Mouse (Mus musculus) splenic B cell, adult 2 months (primary cell): Measurements from ENCODE around the gene Eed.
A peak's percentile ranks its signal among the peaks of the same experiment; 100 is the strongest.

Experiments used
- DNase-seq: peaks from one replicate; pipeline ENCODE4 v3.0.0-alpha.2; 2011; ENCODE audit warnings: low read depth, low spot score
- H3K27me3 ChIP-seq: 2 replicates; pipeline ENCODE4 v1.6.1; 2012; ENCODE audit warnings: mild to moderate bottlenecking, low read length, moderate library complexity, mixed read lengths; ENCODE audit not compliant: control insufficient read depth, poor library complexity, insufficient read depth, severe bottlenecking
- H3K36me3 ChIP-seq: 2 replicates; pipeline ENCODE4 v1.6.1; 2012; ENCODE audit warnings: mild to moderate bottlenecking, low read length, moderate library complexity, mixed read lengths; ENCODE audit not compliant: control insufficient read depth, poor library complexity, insufficient read depth, severe bottlenecking

Gene Eed

DNA sequence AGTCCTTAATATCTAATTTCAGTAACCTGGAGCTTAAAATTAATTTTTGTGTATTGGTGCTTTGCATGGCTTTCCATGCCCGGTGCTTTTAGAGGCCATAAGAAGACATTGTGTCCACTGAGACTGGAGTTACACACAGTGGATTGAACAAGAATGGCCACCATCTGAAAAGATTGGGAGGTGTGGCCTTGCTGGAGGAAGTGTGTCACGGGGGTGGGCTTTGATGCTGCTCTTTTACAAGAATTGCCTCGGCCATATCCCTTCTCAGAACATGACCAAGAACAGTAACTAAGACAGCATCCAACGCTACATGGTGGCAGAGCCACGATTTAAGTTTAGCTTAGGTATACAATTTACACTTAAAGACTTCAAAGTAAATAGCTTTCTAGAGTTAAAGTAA lies 26.5 kb downstream of the Eed start:
- DNase-seq = no peak
- H3K27me3 ChIP-seq = no peaks in the 10 kb centered on the region
- H3K36me3 ChIP-seq = peaks cover 20% of the 10 kb centered on the region

DNA sequence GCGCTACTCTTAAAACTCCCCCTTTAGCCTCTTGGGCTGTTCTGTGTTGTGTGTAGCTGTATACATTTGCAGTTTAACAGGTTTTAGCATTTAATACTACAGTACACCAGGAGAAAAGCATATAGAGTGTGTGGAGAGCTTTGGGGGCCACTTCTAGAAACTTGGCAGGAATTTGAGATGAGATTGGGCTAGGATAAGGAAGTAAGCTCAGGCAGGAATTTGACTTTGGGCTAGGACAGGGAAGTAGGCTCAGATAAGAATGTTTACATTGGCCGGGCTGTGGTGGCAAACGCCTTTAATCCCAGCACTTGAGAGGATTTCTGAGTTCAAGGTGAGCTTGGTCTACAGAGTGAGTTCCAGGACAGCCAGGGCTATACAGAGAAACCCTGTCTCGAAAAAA lies 31.4 kb downstream of the Eed start:
- H3K36me3 ChIP-seq = 0 out of 2 replicates have a peak, but pooled peaks cover 3% of the 10 kb centered on the region
- no peak for DNase-seq
- no peaks in the 10 kb centered on the region for H3K27me3 ChIP-seq

DNA sequence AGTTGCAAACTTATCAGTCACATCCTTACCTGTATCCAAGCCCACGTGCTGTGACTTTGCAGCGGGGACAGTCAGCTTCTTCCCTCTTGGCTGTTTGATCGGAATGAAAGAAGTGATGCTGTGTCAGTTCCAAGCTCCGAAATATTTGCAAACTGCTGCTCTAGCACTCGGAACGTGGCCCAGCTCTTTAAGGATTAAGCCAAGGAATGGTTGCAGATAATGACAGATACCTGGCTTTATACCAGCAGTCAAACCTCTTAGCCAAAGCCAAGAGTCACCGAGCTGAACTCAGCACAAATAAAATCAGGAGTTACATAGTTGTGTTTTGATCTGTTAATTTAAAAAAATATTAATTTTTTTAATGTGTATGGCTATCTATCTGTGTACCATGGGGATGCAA lies 32.8 kb downstream of the Eed start:
- no peak for DNase-seq
- no peaks in the 10 kb centered on the region for H3K27me3 ChIP-seq
- H3K36me3 ChIP-seq = no peaks in the 10 kb centered on the region

DNA sequence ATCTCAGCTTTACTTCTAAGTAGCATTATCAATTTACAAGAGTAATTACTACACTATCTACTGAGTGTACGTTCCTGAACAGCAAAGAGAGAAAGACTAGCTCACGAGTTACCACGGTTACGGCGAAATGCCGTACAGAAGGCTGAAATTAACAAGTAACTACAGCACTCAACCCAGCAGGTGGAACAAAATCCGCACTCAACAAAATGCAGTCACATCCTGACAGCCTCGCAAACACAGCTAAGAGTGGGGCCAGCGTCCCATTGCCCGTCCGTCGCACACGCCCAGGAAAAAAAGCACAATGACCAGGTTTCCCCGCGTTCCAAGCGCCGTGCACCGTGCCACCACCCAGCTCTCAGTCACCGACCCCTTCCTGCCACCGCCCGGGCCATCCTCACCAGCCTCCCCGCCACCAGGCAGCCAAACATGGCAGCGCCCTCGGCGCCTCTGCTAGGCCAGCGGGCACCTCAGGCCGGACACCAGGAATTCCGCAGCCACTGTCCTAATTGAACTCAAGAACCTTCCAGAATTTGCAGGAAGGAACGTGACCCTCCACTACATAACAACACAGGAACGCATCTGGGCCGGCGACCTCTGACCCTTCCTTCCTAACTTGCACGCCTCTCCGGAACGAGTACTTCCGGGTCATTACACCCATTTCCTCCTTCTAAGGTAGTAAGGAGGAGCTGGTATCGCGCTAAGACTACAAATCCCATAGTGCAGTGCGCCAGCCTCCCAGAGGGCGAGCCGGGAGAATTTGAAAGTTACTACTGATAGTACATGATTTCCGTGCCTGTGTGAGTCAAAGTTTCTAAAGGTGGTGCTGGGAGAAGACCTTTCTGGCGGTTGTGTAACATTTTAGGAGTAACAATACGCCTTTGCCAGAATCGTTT lies 40.0 kb downstream of the Eed start, which contains the start of gene Hikeshi:
Gene Hikeshi (minus strand): TSS at position 634 of the 893 bp plus-strand sequence.
- H3K36me3 ChIP-seq = no peaks in the 10 kb centered on the region
- DNase-seq = peak; percentile 99
- H3K27me3 ChIP-seq = no peaks in the 10 kb centered on the region

DNA sequence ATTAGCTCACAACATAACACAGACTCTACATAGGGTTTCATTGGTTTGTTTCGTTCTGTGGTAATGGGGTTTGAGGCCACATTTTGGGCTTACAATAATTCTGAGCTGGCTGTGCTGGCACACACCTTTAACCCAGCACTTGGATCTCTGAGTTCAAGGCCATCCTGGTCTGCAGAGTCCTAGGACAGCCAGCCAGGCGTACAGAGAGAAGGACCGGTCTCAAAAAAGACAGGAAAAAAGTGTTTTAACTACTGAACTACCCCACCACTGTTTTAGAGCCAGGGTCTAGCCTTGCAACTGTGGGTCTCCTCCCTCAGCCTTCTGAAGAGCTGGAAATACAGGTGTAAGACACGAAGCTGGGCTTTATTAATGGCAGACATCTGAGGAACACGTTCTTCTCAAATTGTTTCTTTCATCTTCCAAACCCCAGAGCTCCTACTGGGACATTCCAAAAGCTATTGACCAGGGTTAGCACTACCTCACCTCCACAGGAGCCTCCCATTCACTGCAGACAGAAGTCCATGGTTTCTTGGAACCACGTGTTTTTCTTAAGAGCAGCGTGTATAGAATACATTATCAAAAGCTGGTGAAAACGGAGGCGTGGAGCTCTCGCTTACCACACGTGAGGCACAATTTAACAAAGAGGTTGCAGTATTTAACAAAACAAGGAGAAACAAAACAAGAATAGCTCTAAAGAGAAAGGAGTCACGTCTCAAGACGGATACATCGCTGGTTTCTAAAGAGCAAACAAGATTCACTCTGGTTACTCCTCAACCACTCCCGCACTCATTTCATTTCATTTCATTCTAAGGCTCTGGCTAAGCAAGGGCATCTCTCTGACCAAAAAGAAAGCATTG lies 41.1 kb downstream of the Eed start:
- H3K36me3 ChIP-seq = no peaks in the 10 kb centered on the region
- DNase-seq = no peak

DNA sequence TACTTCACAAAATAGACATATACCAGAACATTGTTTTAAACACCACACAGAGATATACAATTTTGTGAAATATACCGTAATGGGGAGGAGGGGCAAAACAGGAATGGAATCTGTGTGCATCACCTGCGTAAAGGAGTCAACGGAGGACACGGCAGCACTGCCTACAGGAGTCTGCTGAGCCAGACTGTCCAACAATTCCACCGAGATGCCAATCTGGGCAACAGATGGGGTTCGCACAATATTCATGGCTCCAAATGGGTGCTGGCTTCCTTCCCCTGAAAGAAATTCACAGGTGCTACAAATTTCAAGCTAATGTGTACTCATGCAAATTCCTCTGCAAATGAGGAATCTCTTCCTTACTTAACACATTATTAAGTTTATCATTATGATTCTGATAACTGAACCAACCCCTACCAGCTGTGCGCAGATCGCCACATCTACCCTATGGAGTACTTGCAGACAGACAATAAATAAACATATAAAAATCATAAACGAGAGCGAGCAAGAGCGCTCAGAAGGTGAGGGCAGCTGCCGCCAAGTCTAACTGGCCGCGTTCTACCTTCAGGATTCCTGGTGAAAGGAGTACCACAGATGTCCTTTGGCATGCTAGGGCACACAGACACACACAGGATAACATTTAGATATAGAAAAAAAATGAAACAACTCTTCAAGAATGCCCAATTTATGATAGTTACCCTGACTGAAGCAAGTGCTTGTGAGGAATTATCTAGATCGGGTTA lies 57.2 kb downstream of the Eed start:
- Histone ChIP-seq H3K27me3 (no peaks in the 10 kb centered on the region), H3K36me3 (no peaks in the 10 kb centered on the region)
- DNase-seq = no peak

More for the DNA sequence above, 41.1 kb downstream of the Eed start:
- H3K27me3 ChIP-seq = no peaks in the 10 kb centered on the region

DNA sequence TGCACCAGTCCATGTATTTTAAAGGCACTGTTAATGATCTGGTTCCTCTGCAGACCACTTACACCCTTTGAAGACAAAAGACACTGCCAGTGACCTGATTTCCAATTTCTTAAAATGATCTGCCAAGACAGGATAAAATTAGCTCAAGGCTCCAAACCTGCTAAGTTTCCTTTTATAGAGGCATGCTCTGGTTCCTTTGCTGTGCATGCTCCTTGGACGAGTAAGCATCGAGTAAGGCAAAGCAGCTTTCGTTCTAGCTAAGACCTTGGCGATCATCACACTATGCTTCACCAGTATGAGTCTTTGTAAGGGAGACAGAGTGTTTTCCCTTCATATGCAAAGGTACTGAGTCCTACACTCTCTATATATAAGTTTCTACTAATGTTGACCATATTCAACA lies 63.0 kb downstream of the Eed start:
- no peak for DNase-seq
- Histone ChIP-seq H3K36me3 (no peaks in the 10 kb centered on the region), H3K27me3 (no peaks in the 10 kb centered on the region)

DNA sequence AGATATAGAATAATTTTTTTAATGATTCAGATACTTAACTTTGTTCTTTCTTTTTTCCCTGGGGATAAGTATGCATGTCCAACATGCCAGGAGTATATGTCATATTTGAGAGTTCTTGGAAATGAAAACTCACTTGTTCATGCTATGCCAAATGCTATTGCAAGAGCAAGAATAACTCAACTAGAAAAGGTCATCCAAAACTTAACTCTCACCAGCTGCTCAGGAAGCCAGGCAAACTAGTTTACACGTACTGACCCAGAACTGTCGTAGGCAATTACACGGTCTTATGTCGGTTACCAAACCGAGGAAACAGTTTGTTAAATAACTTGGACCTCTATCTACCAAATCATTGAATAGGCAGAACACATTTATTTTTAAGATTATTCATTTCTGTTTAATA lies 64.1 kb downstream of the Eed start:
- DNase-seq = no peak
- H3K27me3 ChIP-seq = no peaks in the 10 kb centered on the region

DNA sequence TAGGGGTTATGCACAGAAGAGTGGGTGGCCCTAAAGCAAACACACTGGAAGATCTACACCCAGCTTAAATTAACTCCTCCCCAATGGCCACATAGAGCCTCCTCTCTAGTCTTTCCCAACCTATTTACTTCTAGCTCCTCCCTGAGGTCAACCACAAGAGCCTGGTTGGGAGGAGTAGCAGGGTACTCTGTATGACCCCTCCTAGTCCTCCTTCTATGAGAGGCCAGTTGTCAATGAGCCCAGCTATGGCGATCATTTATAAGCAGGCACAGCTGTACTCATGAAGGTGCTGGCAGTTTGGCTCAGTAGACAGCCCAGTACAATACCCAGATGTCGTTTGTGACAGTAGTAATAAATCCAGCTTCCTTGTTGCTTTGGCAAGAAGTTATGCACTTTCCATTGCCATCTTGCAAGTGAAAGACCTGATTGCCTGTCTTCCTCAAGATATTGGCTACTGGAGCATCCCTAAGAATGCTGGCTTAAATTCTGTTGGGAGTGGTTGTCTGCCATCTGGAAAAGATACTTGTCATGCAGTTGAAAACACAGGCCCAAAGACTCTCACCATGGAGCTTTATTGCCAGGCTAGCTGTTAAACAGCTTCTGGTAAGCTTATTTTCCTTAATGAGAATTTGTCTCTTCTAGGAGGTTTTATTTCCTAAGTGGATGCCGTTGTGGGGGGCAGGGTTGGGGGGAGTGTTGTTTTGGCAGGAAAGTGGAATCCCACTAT lies 67.2 kb downstream of the Eed start:
- DNase-seq = no peak
- Histone ChIP-seq H3K27me3 (no peaks in the 10 kb centered on the region), H3K36me3 (no peaks in the 10 kb centered on the region)

More for the DNA sequence above, 64.1 kb downstream of the Eed start:
- no peaks in the 10 kb centered on the region for H3K36me3 ChIP-seq

DNA sequence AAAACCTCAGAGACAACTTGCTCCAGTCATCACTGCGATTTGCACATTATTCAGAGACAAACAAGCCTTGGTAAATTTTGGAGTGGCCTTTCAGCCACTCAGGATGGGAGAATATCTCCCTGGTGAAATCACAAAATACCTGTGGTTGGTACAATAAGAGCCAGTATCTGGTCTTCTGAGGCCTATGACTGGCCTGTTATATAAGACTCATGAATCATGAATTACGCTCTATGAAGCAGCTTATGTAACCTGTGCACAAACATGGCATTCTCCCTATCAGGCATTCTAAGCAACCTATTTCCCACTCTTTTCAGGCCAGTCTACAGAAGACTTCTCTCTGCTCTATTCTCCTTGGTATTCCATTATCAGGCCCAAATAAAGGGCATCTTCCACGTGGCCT lies 68.4 kb downstream of the Eed start:
- no peak for DNase-seq
- H3K27me3 ChIP-seq = no peaks in the 10 kb centered on the region

DNA sequence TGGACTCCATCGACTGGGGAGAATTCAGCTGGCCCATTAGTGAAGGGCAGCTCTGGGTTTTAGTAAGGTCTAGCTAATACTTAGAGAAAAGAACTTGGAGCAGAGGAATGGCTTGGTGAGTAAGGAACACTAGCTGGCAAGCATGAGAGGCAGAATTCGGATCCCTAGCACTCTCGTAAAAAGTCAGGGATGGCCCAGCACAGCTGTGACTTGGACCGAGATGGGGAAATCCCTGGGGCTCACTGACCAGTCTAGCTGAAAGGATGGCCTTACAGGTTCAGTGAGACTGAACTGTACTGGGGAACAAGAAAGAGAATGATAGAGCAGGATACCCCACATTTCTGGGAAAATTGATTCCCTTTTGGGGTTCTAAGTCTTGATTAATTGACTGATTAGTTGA lies 71.1 kb downstream of the Eed start:
- Histone ChIP-seq H3K36me3 (no peaks in the 10 kb centered on the region), H3K27me3 (no peaks in the 10 kb centered on the region)
- DNase-seq = no peak

More for the DNA sequence above, 68.4 kb downstream of the Eed start:
- H3K36me3 ChIP-seq = no peaks in the 10 kb centered on the region

DNA sequence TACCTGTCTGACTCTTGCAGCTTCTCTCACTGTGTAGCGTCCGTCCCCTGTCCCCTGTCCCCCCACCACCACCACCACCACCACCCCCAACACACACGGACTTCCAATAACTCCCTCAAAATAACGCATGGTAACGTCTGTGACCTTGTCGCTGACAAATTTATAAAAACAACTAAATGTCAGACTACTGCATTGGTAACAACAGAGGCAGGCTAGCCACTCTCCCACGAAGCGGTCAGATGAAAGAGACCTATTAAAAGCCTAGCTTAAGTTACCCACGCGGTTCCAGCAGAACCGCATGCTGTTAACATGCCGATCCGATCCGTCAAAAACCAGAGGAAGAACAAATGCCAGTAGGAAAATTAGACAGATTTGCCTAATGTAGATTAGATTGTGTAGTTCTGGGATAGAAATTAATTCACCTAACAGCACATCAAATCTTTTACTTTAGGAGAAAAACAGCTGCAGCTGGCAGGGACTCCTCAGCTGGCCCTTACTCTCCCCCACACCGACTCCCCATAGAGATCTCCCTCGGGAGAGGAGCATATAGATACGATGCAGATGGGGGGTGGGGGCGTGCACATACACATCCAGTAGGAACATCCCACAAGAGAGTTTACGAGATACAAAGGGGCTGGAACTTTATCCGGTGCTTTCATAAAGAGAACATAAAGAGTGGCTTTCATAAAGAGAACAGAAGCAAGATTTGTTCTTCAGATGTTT lies 71.7 kb downstream of the Eed start:
- Histone ChIP-seq H3K27me3 (no peaks in the 10 kb centered on the region), H3K36me3 (no peaks in the 10 kb centered on the region)
- DNase-seq = no peak

DNA sequence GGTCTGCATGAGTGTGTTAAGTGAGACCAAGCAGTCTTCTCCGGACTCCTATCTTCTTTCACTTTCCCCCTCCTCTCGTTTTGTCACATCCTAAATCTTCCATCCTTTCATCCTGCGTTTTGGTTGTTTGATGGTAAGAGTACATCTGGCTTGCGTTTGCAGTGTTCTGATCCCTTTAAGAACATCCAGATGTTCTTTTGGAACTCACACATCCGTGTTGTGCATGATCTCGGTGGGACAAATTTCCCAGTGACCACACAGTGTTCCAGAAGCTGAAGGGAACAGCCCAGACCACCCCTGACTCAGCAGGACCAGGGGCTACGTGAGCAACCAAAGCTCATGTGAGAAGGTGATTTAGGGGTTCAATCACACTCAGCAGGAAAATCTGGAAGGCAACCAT lies 72.4 kb downstream of the Eed start:
- Histone ChIP-seq H3K27me3 (no peaks in the 10 kb centered on the region), H3K36me3 (no peaks in the 10 kb centered on the region)
- no peak for DNase-seq
